Mouse (Mus musculus): ENCODE measurements around the gene Emp3.
"Not testable (repeated sequence)": the region's sequence is repeated elsewhere in the genome, so short reads cannot be mapped to it uniquely, and the experiment has no call there.

The Emp3 gene

GRCm38 (mm10) chr7:45916056-45917003 is 4.9 kb downstream of the Emp3 start:
- in situ Hi-C loops (cut with MboI, MseI): no loop called here

- in situ Hi-C loops (cut with MboI, MseI): no loop called here
Measured at GRCm38 (mm10) chr7:45915011-45915410, 6.2 kb downstream of the Emp3 start.

DNA sequence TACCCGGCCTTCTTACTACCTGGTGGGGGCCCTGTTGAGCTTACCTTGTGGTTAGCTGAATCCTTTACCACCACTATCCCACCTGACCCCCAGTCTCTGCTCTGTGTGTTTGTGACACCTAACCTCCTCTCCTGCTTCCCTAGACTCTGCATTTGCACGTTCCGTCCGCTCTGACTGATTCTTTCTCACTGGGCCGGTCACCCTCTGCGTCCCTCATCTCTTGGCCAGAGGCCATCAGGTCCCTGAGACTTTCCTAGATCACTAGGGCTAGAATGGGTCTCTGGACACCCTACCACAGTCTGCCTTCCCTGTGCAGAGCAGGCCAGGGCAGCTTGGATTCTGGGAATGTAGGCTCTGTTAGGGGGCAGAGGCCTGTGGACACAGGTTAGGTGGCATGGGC is 7.1 kb downstream of the Emp3 start:
- in situ Hi-C loops (cut with MboI, MseI): no loop called here

GRCm38 (mm10) chr7:45909145-45909544 is 12.1 kb downstream of the Emp3 start:
- in situ Hi-C loops (cut with MboI, MseI): no loop called here

GRCm38 (mm10) chr7:45908384-45908783 is 12.8 kb downstream of the Emp3 start:
- in situ Hi-C loops (cut with MboI, MseI): no loop called here

- in situ Hi-C loops (cut with MboI, MseI): no loop called here
Measured at GRCm38 (mm10) chr7:45906622-45907021, 14.6 kb downstream of the Emp3 start.

- in situ Hi-C loops (cut with MboI, MseI): no loop called here
Measured at GRCm38 (mm10) chr7:45902481-45903002, 18.7 kb downstream of the Emp3 start.

GRCm38 (mm10) chr7:45901562-45901961 is 19.6 kb downstream of the Emp3 start:
- in situ Hi-C loops (cut with MboI, MseI): no loop called here

- in situ Hi-C loops (cut with MboI, MseI): not testable (repeated sequence)
Measured at GRCm38 (mm10) chr7:45898125-45898524, 23.1 kb downstream of the Emp3 start.

DNA sequence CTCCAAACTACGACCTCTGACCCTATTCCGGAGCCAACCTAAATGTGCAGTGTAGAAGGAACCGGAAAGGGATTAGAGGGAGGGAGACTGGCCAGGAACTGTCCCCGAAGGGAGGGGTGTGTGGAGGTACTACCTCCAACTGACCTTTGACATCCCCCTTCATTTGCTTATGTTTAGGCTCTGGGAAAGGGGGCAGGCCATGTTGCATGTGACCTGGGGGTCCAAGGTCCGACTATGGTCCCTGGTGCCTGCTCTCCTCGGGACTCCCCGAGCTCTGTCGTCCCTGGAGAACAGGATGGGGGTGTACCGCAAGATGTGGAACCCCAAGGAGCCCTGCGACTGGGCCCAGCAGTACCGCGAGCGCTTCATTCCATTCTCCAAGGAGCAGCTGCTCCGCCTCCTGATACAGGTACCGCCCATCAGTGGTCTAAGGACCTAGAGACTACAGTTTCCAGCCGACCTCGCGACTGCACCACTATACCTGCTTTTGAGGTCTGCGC is 23.9 kb downstream of the Emp3 start:
- in situ Hi-C loops (cut with MboI, MseI): no loop called here

- in situ Hi-C loops (cut with MboI, MseI): no loop called here
Measured at GRCm38 (mm10) chr7:45896517-45897257, 24.5 kb downstream of the Emp3 start, which contains the start of the genes Syngr4 and Tmem143. TSS of gene Syngr4 (minus strand) at chr7:45896714. TSS of gene Tmem143 (plus strand) at chr7:45896941.

- in situ Hi-C loops (cut with MboI, MseI): no loop called here
Measured at GRCm38 (mm10) chr7:45895931-45896516, 25.2 kb downstream of the Emp3 start.

DNA sequence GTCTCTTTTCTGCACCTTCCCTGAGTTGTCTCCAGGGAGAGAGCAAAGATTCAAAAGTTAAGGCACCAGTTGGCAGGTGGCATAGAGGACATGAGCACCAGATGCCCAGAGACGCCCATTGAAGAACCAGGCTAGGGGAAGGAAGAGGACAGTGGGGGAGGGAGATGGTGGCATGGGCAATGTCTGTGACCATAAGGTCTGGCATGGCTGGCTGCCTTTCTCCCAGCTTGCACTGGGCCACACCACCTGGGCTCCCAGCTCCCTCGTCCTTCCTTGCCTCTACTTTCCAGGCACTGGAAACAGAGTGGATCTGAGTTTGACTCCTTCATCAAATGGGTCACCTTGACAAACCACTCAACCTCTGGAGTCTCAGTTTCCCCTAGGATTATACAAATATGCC is 28.6 kb downstream of the Emp3 start:
- in situ Hi-C loops (cut with MboI, MseI): no loop called here

DNA sequence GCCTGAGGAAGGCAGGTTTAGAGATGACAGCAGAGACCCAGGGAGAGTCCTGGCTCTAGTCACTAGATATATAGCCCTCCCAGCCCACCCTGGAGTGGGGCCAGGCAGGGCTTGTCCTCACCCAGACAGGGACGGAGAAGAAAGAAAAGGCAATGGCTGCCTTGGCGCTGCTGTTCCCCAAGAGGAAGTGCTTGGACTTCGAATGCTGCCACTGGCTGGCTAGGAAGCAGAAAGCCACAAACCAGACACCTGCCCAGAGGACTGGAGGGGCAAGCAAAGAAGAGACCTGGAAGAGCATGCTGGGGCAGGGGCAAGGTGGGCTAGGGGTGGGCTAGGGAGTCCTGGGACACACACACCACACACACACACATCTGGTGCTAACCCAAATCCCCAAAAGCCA is 34.0 kb downstream of the Emp3 start:
- in situ Hi-C loops (cut with MboI, MseI): no loop called here

GRCm38 (mm10) chr7:45881011-45881410 is 40.2 kb downstream of the Emp3 start:
- in situ Hi-C loops (cut with MboI, MseI): no loop called here

- in situ Hi-C loops (cut with MboI, MseI): no loop called here
Measured at GRCm38 (mm10) chr7:45880531-45880930, 40.7 kb downstream of the Emp3 start.

GRCm38 (mm10) chr7:45878278-45878677 is 42.9 kb downstream of the Emp3 start, which contains the start of gene Grin2d:
TSS of gene Grin2d (minus strand) at chr7:45878378.
- in situ Hi-C loops (cut with MboI, MseI): not testable (repeated sequence)

GRCm38 (mm10) chr7:45876895-45877294 is 44.3 kb downstream of the Emp3 start:
- in situ Hi-C loops (cut with MboI, MseI): no loop called here

GRCm38 (mm10) chr7:45873061-45873947 is 47.9 kb downstream of the Emp3 start:
- in situ Hi-C loops (cut with MboI, MseI): no loop called here

GRCm38 (mm10) chr7:45872624-45873023 is 48.6 kb downstream of the Emp3 start, which contains the start of gene Kdelr1:
TSS of gene Kdelr1 (plus strand) at chr7:45872772.
- in situ Hi-C loops (cut with MboI, MseI): no loop called here

Measured in regulatory T cell (primary cell).